Mouse (Mus musculus) myocyte (in vitro differentiated cells): ENCODE measurements around the gene Cxcl12. TPM values are rescaled to one million over a fixed set of nuclear protein-coding genes. Genes with fewer than 3 reads are reported as not detected.

ENCODE experiments used
- H3K27me3 ChIP-seq: one replicate; pipeline ENCODE4 v1.6.1; 2011; ENCODE audit not compliant: control insufficient read depth, insufficient read depth, insufficient read length
- H3K36me3 ChIP-seq: one replicate; pipeline ENCODE4 v1.6.1; 2011; ENCODE audit not compliant: control insufficient read depth, insufficient read depth
- H3K4me2 ChIP-seq: one replicate; pipeline ENCODE4 v1.6.1; 2011; ENCODE audit warnings: low read depth, control low read depth
- H3K4me3 ChIP-seq: one replicate; pipeline ENCODE4 v1.5.1; 2011; ENCODE audit warnings: mild to moderate bottlenecking, control low read depth, moderate library complexity
- H3K79me2 ChIP-seq: one replicate; pipeline ENCODE4 v1.6.1; 2011; ENCODE audit not compliant: control insufficient read depth, insufficient read depth
- H3ac ChIP-seq: one replicate; pipeline ENCODE4 v1.6.1; 2011; ENCODE audit not compliant: control insufficient read depth, insufficient read length
- CEBPB ChIP-seq: IDR thresholded peaks from 2 replicates; pipeline ENCODE4 v1.6.1; 2011; ENCODE audit warnings: mild to moderate bottlenecking, moderate library complexity; ENCODE audit not compliant: poor library complexity, insufficient read depth, severe bottlenecking
- E2F4 ChIP-seq: IDR thresholded peaks from one replicate; pipeline ENCODE4 v1.6.1; 2011; ENCODE audit warnings: mild to moderate bottlenecking, control low read depth, moderate library complexity; ENCODE audit not compliant: insufficient read depth
- MAX ChIP-seq: IDR thresholded peaks from one replicate; pipeline ENCODE4 v1.6.1; 2011; ENCODE audit warnings: low read depth, mild to moderate bottlenecking, control low read depth
- MYOD1 ChIP-seq, 3 experiments: IDR thresholded peaks; one replicate each; pipeline ENCODE4 v1.6.1; 2011; ENCODE audit warnings: control low read depth in 2 of 3, low read depth in 2 of 3, mild to moderate bottlenecking in 2 of 3, moderate library complexity in 1 of 3; ENCODE audit not compliant: insufficient read length in 2 of 3, control insufficient read depth in 1 of 3
- MYOG ChIP-seq, 3 experiments: IDR thresholded peaks; one replicate each; pipeline ENCODE4 v1.6.1; 2011; ENCODE audit warnings: control low read depth in 2 of 3, low read depth in 2 of 3, mild to moderate bottlenecking in 2 of 3; ENCODE audit not compliant: insufficient read length in 2 of 3, control insufficient read depth in 1 of 3, insufficient read depth in 1 of 3
- POLR2A ChIP-seq: IDR thresholded peaks from one replicate; pipeline ENCODE4 v1.6.1; 2011; ENCODE audit warnings: low read depth, mild to moderate bottlenecking, control low read depth, moderate library complexity; ENCODE audit not compliant: insufficient read length
- POLR2AphosphoS2 ChIP-seq: IDR thresholded peaks from one replicate; pipeline ENCODE4 v1.6.1; 2011; ENCODE audit warnings: low read depth, control low read depth; ENCODE audit not compliant: insufficient read length
- REST ChIP-seq: IDR thresholded peaks from one replicate; pipeline ENCODE4 v1.6.1; 2011; ENCODE audit warnings: mild to moderate bottlenecking, control low read depth, moderate library complexity; ENCODE audit not compliant: insufficient read depth, insufficient read length
- SRF ChIP-seq: IDR thresholded peaks from one replicate; pipeline ENCODE4 v1.6.1; 2011; ENCODE audit warnings: low read depth; ENCODE audit not compliant: control insufficient read depth, insufficient read length
- TCF12 ChIP-seq: IDR thresholded peaks from one replicate; pipeline ENCODE4 v1.6.1; 2011; ENCODE audit warnings: mild to moderate bottlenecking, control low read depth; ENCODE audit not compliant: poor library complexity, insufficient read depth, severe bottlenecking
- TCF3 ChIP-seq: IDR thresholded peaks from one replicate; pipeline ENCODE4 v1.6.1; 2011; ENCODE audit warnings: low read depth, control low read depth; ENCODE audit not compliant: insufficient read length
- USF1 ChIP-seq: IDR thresholded peaks from one replicate; pipeline ENCODE4 v1.6.1; 2011; ENCODE audit warnings: low read depth, mild to moderate bottlenecking, control low read depth, moderate library complexity
- polyA plus RNA-seq: library from polyadenylated mRNA; unstranded; fragments of >200 nt; fragmentation: generic; extraction: Trizol; gene quantifications from one replicate; pipeline ENCODE4 v1.2.1, GENCODE M21; 2012; ENCODE audit warnings: missing spikeins

Cxcl12 gene
- polyA plus RNA-seq, 1 experiment = 7.5 TPM

DNA sequence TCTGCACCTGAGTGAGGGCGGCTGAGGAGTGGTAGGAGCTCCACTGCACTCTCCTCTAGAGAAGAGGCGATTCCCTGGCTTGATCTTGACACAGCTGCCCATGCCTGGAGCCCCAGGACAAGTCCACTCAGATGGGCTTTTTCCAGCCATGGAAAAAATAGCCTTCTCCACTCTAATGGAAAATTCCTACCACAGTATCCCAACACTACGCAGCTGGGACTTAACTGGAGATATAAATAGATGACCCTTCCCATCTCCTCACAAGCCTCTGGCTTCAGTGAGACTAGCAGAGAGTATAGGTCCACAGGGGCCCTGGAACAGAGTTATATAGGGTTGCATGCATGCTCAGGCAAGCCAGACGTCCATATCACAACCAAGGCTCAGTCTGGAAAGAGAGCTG lies 33.8 kb upstream of the Cxcl12 start:
- Histone ChIP-seq H3K27me3 (peaks cover 40% of the 10 kb centered on the region), H3ac (no peak overlapping the region)

GRCm38 (mm10) chr6:117137735-117138134 lies 30.6 kb upstream of the Cxcl12 start:
- H3K27me3 ChIP-seq = peaks cover 34% of the 10 kb centered on the region
- no peak overlapping the region for H3K4me2 ChIP-seq
- no peak overlapping the region for H3ac ChIP-seq
- TF ChIP-seq E2F4 (no peak), USF1 (no peak), REST (no peak), MAX (no peak), MYOD1 (IDR thresholded peaks at IDR 0.05; ENCODE audit: control insufficient read depth in 1 of 3, insufficient read length in 2 of 3, low read depth in 2 of 3) (no peak), TCF3 (no peak), MYOG (IDR thresholded peaks at IDR 0.05; ENCODE audit: control insufficient read depth in 1 of 3, insufficient read depth in 1 of 3, insufficient read length in 2 of 3, low read depth in 2 of 3) (no peak), CEBPB (no peak), SRF (no peak), TCF12 (no peak), POLR2AphosphoS2 (no peak)
- no peaks in the 10 kb centered on the region for H3K36me3 ChIP-seq
- no peak overlapping the region for H3K4me3 ChIP-seq
- H3K79me2 ChIP-seq = no peaks in the 10 kb centered on the region

More for the DNA sequence above, 33.8 kb upstream of the Cxcl12 start:
- TF ChIP-seq SRF (no peak), TCF12 (no peak), MYOG (IDR thresholded peaks at IDR 0.05; ENCODE audit: control insufficient read depth in 1 of 3, insufficient read depth in 1 of 3, insufficient read length in 2 of 3, low read depth in 2 of 3) (no peak), MYOD1 (IDR thresholded peaks at IDR 0.05; ENCODE audit: control insufficient read depth in 1 of 3, insufficient read length in 2 of 3, low read depth in 2 of 3) (no peak), REST (no peak), USF1 (no peak), MAX (no peak), POLR2A (no peak), TCF3 (no peak), CEBPB (no peak), POLR2AphosphoS2 (no peak), E2F4 (no peak)
- Histone ChIP-seq H3K4me3 (no peak overlapping the region), H3K79me2 (no peaks in the 10 kb centered on the region), H3K4me2 (no peak overlapping the region), H3K36me3 (no peaks in the 10 kb centered on the region)

- no peak overlapping the region for H3K4me2 ChIP-seq
- TF ChIP-seq POLR2A (no peak), REST (no peak), SRF (no peak), TCF3 (no peak)
- peaks cover 24% of the 10 kb centered on the region for H3K27me3 ChIP-seq
- no peaks in the 10 kb centered on the region for H3K79me2 ChIP-seq
- H3ac ChIP-seq = no peak overlapping the region
- H3K4me3 ChIP-seq = no peak overlapping the region
- no peaks in the 10 kb centered on the region for H3K36me3 ChIP-seq
Observed at GRCm38 (mm10) chr6:117140907-117141306, 27.4 kb upstream of the Cxcl12 start.

- TF ChIP-seq TCF12 (no peak), POLR2A (no peak), USF1 (no peak), MAX (no peak), CEBPB (no peak), MYOG (IDR thresholded peaks at IDR 0.05; ENCODE audit: control insufficient read depth in 1 of 3, insufficient read depth in 1 of 3, insufficient read length in 2 of 3, low read depth in 2 of 3) (no peak)
- Histone ChIP-seq H3ac (no peak overlapping the region), H3K4me3 (no peak overlapping the region), H3K79me2 (no peaks in the 10 kb centered on the region), H3K27me3 (peaks cover 11% of the 10 kb centered on the region), H3K4me2 (no peak overlapping the region), H3K36me3 (no peaks in the 10 kb centered on the region)
Observed at GRCm38 (mm10) chr6:117146951-117147350, 21.4 kb upstream of the Cxcl12 start.

DNA sequence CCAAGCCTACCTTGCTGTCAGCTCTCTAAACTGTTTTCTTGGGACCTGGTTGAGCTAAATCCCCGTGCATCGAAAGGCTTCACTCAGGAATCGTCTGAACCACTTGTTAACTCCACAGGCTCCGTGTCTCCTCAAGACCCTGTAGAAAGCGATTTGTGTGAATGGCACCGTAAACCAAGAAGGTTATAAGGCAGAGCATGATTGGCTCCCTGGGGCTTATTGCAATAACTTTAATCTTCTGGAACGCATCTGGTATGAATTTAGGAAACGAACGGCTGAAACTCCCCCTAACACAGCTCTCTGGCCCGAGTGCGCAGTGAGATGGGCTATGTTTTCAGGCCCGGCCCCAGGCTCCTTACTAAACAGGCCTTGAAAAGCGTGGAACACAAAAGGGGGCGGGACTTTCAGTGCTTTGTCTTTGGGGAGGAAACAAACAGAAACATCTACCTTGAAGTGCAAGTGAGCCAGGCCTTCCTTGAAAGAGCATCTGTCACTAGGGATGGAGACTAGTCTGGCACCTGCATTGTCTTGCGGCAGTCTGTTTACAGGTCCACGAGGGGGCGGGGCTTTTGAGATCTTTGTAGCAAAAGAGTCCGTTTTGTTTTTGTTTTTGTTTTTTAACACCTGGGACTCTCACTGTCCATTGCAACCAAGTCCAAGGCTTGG lies 16.7 kb upstream of the Cxcl12 start:
- peaks cover 21% of the 10 kb centered on the region for H3K27me3 ChIP-seq
- H3K36me3 ChIP-seq = no peaks in the 10 kb centered on the region
- TF ChIP-seq USF1 (no peak), SRF (no peak), POLR2AphosphoS2 (no peak), TCF12 (no peak), CEBPB (no peak), MYOD1 (IDR thresholded peaks at IDR 0.05; ENCODE audit: control insufficient read depth in 1 of 3, insufficient read length in 2 of 3, low read depth in 2 of 3) (no peak), MYOG (IDR thresholded peaks at IDR 0.05; ENCODE audit: control insufficient read depth in 1 of 3, insufficient read depth in 1 of 3, insufficient read length in 2 of 3, low read depth in 2 of 3) (no peak), POLR2A (no peak), TCF3 (no peak), MAX (no peak), REST (no peak), E2F4 (no peak)
- no peak overlapping the region for H3K4me2 ChIP-seq
- H3K79me2 ChIP-seq = no peaks in the 10 kb centered on the region
- no peak overlapping the region for H3ac ChIP-seq
- no peak overlapping the region for H3K4me3 ChIP-seq
